Mouse (Mus musculus) heart, embryonic 13.5 days (tissue): ENCODE data around the gene Cacng2. TPM values are rescaled to one million over a fixed set of nuclear protein-coding genes. Genes with fewer than 3 reads are reported as not detected.

Source experiments
- ATAC-seq: fragments of 200-750 bp; cut with Nextera tagmentation; 2 replicates; pipeline ENCODE4 v1.8.0; 2017; ENCODE audit warnings: moderate TSS enrichment; ENCODE audit not compliant: insufficient number of reproducible peaks, low FRiP score, low TSS enrichment; ENCODE audit errors: extremely low read depth
- H3K27ac ChIP-seq: fragments of 300-500 bp; sonication (generic); replicated peaks from 2 replicates; pipeline ENCODE4 v1.5.1; 2015; ENCODE audit warnings: moderate library complexity, mild to moderate bottlenecking, inconsistent platforms
- H3K27me3 ChIP-seq: fragments of 300-500 bp; sonication (generic); replicated peaks from 2 replicates; pipeline ENCODE4 v1.6.1; 2015; ENCODE audit warnings: mild to moderate bottlenecking, inconsistent platforms
- H3K36me3 ChIP-seq: fragments of 300-500 bp; sonication (generic); 2 replicates; pipeline ENCODE4 v1.6.1; 2015; ENCODE audit warnings: mild to moderate bottlenecking, inconsistent platforms
- H3K4me1 ChIP-seq: fragments of 300-500 bp; sonication (generic); 2 replicates; pipeline ENCODE4 v1.6.1; 2015; ENCODE audit warnings: inconsistent platforms
- H3K4me2 ChIP-seq: fragments of 300-500 bp; sonication (generic); 2 replicates; pipeline ENCODE4 v1.6.1; 2015; ENCODE audit warnings: inconsistent platforms, mild to moderate bottlenecking, moderate library complexity
- H3K4me3 ChIP-seq: fragments of 300-500 bp; sonication (generic); 2 replicates; pipeline ENCODE4 v1.5.1; 2015; ENCODE audit warnings: moderate library complexity, mild to moderate bottlenecking, inconsistent platforms
- H3K9ac ChIP-seq: fragments of 300-500 bp; sonication (generic); 2 replicates; pipeline ENCODE4 v1.6.1; 2015; ENCODE audit warnings: inconsistent platforms, mild to moderate bottlenecking, moderate library complexity
- H3K9me3 ChIP-seq: fragments of 300-500 bp; sonication (generic); 2 replicates; pipeline ENCODE4 v1.6.1; 2016; ENCODE audit warnings: inconsistent platforms
- WGBS: fragments of 180-500 bp; shearing (Covaris S2); methylation state at CpG from one replicate; pipeline ENCODE4 v1.1.7; 2015; ENCODE audit warnings: mixed read lengths; 5-methylcytosine and 5-hydroxymethylcytosine counted together
- polyA plus RNA-seq: library from polyadenylated mRNA; unstranded; fragments of >200 nt; fragmentation: Nextera tagmentation; extraction: Ambion mirVana; gene quantifications from 2 replicates; pipeline ENCODE4 v1.2.1, GENCODE M21; 2015

Cacng2 gene
- not detected in 2 replicates for polyA plus RNA-seq

DNA sequence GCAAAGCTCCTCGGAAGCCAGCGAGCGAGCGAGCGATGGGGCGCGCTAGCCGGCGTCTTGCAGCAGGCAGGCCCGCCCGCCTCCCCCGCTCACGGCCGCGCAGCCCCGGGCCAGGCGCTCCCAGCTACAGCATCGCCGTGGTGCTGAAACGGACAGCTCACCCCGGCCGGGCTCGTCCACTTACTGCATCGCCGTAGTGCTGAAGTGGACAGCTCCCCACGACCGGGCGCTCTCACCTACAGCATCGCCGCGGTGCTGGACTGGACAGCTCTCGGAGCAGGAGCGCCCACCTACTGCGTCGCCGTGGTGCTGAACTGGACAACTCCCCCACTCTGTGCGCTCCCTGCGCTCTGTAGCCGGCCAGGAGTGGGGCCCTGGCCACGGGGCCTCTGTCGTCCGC lies at the start of gene Cacng2:
Gene Cacng2, minus strand, starts transcription at position 325 of the 400 bp plus-strand sequence.
- H3K27ac ChIP-seq: no peak within 1 kb of the TSS
- H3K27me3 ChIP-seq: peaks cover 55% of the 10 kb centered on the region
- H3K9ac ChIP-seq: no peak within 1 kb of the TSS
- peak within 1 kb of the TSS; percentile 68 for H3K4me2 ChIP-seq
- H3K9me3 ChIP-seq: no peaks in the 10 kb centered on the region
- peaks cover 4% of the 10 kb centered on the region for H3K4me1 ChIP-seq
- H3K36me3 ChIP-seq: no peaks in the 10 kb centered on the region
- peak within 1 kb of the TSS; percentile 35 for H3K4me3 ChIP-seq
- peak; percentile 90 for ATAC-seq
- 1% methylated on average over 42 of the region's 42 CpGs for WGBS

DNA sequence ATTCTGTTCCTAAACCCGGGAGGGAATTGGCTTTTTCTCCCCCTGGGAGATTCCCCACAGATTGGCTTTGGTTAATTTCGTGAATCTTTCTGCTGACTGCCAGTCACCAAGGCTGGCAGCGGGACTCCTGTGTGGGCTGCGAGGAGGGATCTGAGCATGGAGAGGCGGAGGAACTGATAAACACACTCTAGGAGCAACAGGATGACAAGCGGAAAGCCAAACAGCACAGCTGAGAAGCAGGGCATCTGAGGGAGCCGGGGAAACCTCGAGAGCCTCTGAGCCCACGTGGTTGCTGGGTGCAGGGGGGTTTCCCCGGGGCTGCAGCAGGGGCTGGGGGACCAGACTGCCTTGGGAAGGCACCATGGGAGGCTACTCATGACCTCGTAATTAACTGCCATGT lies 49.7 kb upstream of the Cacng2 start:
- Histone ChIP-seq H3K27me3 (no peaks in the 10 kb centered on the region), H3K4me1 (peaks cover 15% of the 10 kb centered on the region), H3K9ac (peak overlapping the region; percentile 10; the same call in 1 of the 2 replicates), H3K9me3 (no peaks in the 10 kb centered on the region), H3K27ac (no peak overlapping the region), H3K36me3 (peaks cover 16% of the 10 kb centered on the region), H3K4me3 (no peak overlapping the region), H3K4me2 (no peak overlapping the region)
- 61% methylated on average over 11 of the region's 11 CpGs for WGBS
- no peak for ATAC-seq

DNA sequence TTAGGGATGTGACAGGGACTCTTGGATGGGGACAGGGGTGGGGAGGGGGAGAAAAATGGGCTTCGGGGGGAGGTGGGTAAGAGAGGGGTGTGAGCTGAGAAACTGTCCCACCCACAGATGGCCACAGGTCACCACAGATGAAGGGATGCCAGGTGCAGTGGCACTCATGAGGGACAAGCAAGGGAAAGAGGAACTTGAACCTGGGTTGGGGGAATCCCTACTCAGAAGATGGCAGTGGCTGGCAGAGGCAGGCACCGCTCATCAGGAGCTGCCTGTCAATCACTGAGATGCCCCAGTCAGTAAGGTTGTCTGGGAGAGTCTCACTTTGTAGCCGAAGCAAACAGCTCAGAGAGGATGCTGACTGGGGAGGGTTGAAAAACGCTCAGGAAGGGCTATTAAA lies 45.5 kb upstream of the Cacng2 start:
- WGBS: 77% methylated on average over 4 of the region's 4 CpGs
- no peak overlapping the region for H3K9ac ChIP-seq
- ATAC-seq: no peak

DNA sequence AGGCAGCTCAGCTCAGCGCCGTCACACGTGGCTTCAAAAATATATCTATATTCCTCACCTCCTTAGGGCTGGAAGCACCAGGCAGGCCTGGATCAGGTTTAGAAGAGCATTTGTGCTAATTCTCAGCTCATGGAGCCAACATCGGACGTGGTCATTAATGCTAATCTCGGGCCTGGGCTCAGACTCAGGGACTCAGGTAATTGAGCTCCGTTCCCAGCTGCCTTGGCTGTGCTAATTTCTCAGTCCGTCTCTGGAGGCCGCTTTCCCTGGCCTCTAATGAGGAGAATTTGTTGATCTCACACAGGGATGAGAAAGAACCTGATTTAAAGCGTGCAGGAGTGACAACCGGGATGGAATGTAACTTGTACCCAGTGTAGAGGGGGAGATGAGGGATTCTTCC lies 44.6 kb upstream of the Cacng2 start:
- Histone ChIP-seq H3K4me1 (no peaks in the 10 kb centered on the region), H3K27ac (no peak overlapping the region), H3K9ac (no peak overlapping the region), H3K4me2 (no peak overlapping the region), H3K9me3 (no peaks in the 10 kb centered on the region), H3K4me3 (no peak overlapping the region), H3K27me3 (no peaks in the 10 kb centered on the region), H3K36me3 (peaks cover 40% of the 10 kb centered on the region)
- WGBS: 88% methylated on average over 11 of the region's 11 CpGs
- no peak for ATAC-seq

More for the DNA sequence above, 45.5 kb upstream of the Cacng2 start:
- no peak overlapping the region for H3K4me2 ChIP-seq
- no peaks in the 10 kb centered on the region for H3K9me3 ChIP-seq
- H3K4me1 ChIP-seq: no peaks in the 10 kb centered on the region
- H3K36me3 ChIP-seq: peaks cover 40% of the 10 kb centered on the region
- no peak overlapping the region for H3K27ac ChIP-seq
- H3K4me3 ChIP-seq: no peak overlapping the region
- H3K27me3 ChIP-seq: no peaks in the 10 kb centered on the region

DNA sequence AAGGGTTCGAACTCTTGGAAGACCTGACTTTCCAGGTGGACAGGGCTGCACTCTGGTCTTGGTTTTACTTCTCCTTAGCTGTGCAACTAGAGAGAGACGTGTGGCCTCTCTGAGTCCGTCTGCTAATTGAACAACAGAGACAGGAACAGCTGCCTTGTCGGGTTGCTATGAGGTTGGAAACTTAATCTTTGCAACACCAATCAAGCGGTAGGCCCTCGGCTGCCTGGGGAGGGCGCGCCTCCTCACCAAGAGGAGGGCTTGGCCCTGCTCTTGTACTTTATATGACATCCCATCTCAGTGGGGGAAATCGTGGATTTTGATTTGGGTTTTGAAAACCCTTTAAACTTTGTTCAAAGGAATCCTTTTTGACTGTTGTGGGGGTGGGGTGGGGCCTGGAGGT lies 42.1 kb upstream of the Cacng2 start:
- Histone ChIP-seq H3K9ac (no peak overlapping the region), H3K4me1 (no peaks in the 10 kb centered on the region), H3K4me2 (no peak overlapping the region), H3K9me3 (no peaks in the 10 kb centered on the region), H3K27me3 (no peaks in the 10 kb centered on the region), H3K4me3 (no peak overlapping the region), H3K27ac (no peak overlapping the region), H3K36me3 (peaks cover 32% of the 10 kb centered on the region)
- no peak for ATAC-seq
- WGBS: 79% methylated on average over 9 of the region's 9 CpGs

DNA sequence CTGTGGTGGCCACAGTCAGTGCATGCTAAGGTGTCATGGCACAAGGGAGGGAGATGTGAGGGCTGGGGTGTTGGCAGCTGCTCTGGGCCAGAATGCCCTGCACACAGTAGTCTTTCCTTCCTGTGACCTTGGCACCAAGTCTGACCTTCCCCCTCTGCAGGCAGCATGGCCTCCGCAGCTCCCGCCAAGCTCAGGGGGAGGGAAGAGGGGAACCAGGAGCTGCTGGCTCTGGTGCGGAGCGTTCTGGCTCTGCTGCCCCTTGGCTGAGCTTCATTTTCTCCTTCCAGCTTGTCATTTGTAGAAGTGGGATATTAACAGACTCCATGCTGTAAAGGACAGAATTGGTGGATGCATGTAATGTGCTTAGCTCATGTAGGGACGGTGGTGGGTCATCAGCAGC lies 38.5 kb upstream of the Cacng2 start:
- 66% methylated on average over 5 of the region's 5 CpGs for WGBS
- Histone ChIP-seq H3K4me2 (no peak overlapping the region), H3K27me3 (peaks cover 8% of the 10 kb centered on the region), H3K36me3 (peaks cover 12% of the 10 kb centered on the region), H3K4me3 (no peak overlapping the region), H3K4me1 (no peaks in the 10 kb centered on the region), H3K9me3 (no peaks in the 10 kb centered on the region), H3K9ac (no peak overlapping the region), H3K27ac (no peak overlapping the region)
- no peak for ATAC-seq

DNA sequence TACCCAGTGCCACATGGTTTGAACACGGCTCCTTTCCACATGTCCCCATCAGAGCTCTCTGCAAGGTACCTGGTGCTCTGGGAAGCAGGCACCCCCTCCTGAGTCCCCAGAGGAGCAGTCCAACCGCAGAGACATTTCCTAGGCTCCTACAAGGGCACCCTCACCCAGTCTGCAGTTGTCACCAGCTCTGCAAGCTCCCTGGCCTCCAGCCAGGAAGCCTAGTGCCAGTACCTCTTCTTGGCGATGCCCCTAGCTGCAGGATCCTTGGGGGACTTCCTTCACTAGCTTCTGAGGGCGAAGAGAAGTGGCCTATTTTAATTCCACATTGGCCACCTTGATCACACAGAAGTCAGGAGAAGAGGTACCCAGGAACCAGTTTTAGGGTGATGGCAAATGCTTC lies 38.0 kb upstream of the Cacng2 start:
- no peak for ATAC-seq
- Histone ChIP-seq H3K27ac (no peak overlapping the region), H3K27me3 (peaks cover 8% of the 10 kb centered on the region), H3K4me1 (no peaks in the 10 kb centered on the region), H3K4me2 (no peak overlapping the region), H3K9me3 (no peaks in the 10 kb centered on the region), H3K9ac (no peak overlapping the region), H3K36me3 (0 out of 2 replicates have a peak, but pooled peaks cover 7% of the 10 kb centered on the region), H3K4me3 (no peak overlapping the region)
- WGBS: 67% methylated on average over 4 of the region's 4 CpGs

DNA sequence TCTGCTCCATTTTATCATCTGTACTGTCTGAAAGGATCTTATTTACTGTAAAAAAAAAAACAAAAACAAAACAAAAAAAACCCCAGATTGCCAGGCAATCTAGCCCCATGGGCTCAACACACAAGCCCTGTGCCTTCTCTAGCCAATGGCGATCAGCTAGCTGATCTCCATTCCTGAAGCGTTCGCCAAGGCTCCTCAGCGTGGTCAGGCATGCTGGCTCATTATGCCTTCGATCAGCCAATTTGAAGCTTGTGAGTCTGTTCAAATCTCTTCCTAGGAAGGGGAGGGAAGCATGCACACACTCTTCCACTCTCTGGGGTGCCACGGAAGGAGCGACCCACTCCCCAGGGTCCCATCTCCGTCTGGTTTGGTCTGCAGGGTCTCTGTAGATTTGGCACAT lies 37.5 kb upstream of the Cacng2 start:
- Histone ChIP-seq H3K9me3 (no peaks in the 10 kb centered on the region), H3K4me3 (no peak overlapping the region), H3K4me2 (no peak overlapping the region), H3K27me3 (peaks cover 8% of the 10 kb centered on the region), H3K4me1 (no peaks in the 10 kb centered on the region), H3K9ac (no peak overlapping the region), H3K27ac (no peak overlapping the region), H3K36me3 (0 out of 2 replicates have a peak, but pooled peaks cover 2% of the 10 kb centered on the region)
- ATAC-seq: no peak
- 73% methylated on average over 8 of the region's 8 CpGs for WGBS

DNA sequence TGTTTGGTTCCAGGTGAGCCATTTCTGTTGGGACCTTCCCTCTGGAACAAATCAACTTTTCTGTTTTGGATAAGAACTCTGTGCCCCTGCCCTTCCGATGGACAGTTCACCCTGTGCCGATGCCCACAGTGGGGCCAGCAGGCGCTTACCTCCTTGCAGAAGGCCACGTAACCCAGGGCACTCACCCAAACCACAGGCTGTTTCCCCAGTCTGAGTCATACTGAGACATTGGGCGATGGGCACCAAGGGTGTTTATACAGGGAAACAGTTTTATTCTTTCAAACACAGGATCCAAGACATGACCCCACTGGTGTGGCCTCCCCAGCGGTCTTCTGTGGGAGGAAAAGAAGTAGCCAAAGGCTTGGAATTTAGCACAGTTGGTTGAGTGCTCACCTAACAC lies 35.6 kb upstream of the Cacng2 start:
- H3K4me2 ChIP-seq: no peak overlapping the region
- H3K4me3 ChIP-seq: no peak overlapping the region
- peaks cover 8% of the 10 kb centered on the region for H3K27me3 ChIP-seq
- H3K4me1 ChIP-seq: no peaks in the 10 kb centered on the region
- WGBS: 76% methylated on average over 6 of the region's 6 CpGs
- no peak overlapping the region for H3K9ac ChIP-seq
- no peak for ATAC-seq
- H3K9me3 ChIP-seq: no peaks in the 10 kb centered on the region
- no peaks in the 10 kb centered on the region for H3K36me3 ChIP-seq
- H3K27ac ChIP-seq: no peak overlapping the region

DNA sequence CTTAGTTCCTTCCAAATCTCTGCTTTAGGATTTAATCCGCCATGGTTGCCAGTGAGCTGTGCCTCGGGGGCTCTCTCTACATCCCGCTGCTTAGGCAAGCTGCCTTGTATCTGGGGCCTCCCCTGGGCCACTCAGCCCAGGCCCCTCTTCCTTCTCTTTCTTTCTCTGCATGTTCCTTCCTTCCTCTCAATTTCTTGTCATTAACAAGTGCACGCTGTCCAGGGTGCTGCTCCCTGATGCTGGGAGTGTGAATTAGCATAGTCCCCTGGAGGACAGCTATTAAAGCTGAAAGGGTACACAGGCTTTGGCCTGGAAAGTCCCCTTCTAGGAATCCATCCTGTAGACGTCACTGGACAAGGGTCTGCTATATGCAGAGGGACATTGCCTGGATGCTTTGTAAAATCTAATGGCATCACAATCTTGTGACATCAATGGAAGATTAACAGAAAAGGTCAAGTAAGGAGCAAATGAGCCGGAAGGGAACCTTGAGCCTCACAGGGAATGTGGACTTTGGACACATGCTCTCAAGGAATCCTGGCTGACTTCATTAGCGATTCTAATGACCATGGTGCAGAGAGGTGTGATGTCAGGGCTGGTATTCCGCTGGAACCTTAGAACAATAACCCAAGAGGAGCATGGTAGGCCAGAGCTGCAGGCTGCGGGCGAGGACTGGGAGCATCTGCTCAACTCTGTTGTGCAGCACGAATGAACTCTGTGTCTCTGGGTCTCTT lies 33.4 kb upstream of the Cacng2 start:
- Histone ChIP-seq H3K4me3 (no peak overlapping the region), H3K36me3 (no peaks in the 10 kb centered on the region), H3K4me1 (no peaks in the 10 kb centered on the region), H3K4me2 (no peak overlapping the region), H3K27me3 (peaks cover 17% of the 10 kb centered on the region), H3K9ac (no peak overlapping the region), H3K9me3 (no peaks in the 10 kb centered on the region), H3K27ac (no peak overlapping the region)
- ATAC-seq: no peak
- 52% methylated on average over 11 of the region's 11 CpGs for WGBS

DNA sequence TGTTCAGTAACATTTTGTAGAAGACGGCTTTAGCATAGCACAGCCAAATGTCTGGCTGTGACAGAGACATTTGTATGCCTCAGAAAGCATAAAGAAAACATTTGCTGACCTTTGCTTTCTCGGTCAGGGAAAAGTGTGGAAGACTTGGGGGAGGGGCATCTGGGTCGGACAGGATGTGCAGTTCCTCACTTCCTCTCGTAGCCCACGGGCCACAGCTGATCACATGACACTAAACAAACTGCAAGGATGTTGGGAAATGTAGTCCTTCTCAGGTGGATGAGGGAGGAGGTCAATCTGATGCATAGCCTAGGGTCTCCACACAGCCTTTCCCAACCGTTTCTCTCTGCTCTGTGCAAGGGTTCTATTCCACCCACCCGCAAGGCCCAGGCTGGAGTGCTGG lies 28.7 kb upstream of the Cacng2 start:
- Histone ChIP-seq H3K4me1 (no peaks in the 10 kb centered on the region), H3K27me3 (peaks cover 16% of the 10 kb centered on the region; the same call in 1 of the 2 replicates), H3K9ac (no peak overlapping the region), H3K4me2 (no peak overlapping the region), H3K27ac (no peak overlapping the region), H3K4me3 (no peak overlapping the region), H3K36me3 (no peaks in the 10 kb centered on the region), H3K9me3 (no peaks in the 10 kb centered on the region)
- no peak for ATAC-seq
- WGBS: 63% methylated on average over 7 of the region's 7 CpGs

DNA sequence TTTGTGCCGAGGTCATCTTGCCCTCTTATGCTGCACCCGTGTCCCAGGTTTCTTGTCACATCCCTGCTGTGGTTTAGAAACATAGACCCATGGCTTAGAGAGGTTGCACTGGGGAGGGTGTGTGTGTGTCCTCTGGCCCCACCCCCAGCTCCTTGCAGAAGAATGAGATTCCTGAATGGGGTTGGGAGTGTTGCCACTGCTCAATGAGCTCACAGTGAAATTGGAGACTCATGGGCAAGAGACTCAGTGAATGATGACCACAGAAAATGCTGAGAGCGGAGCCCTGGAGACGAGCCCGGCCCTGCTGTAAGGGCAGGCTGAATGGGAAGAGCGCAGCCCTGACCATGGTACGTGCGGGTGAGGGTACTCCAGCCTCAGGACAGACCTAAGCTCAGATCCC lies 20.4 kb upstream of the Cacng2 start:
- H3K36me3 ChIP-seq: no peaks in the 10 kb centered on the region
- no peak overlapping the region for H3K9ac ChIP-seq
- 67% methylated on average over 8 of the region's 8 CpGs for WGBS
- no peak overlapping the region for H3K4me3 ChIP-seq
- no peak overlapping the region for H3K27ac ChIP-seq
- no peak overlapping the region for H3K4me2 ChIP-seq
- H3K27me3 ChIP-seq: peaks cover 7% of the 10 kb centered on the region; the same call in 1 of the 2 replicates
- H3K9me3 ChIP-seq: no peaks in the 10 kb centered on the region
- ATAC-seq: no peak
- H3K4me1 ChIP-seq: no peaks in the 10 kb centered on the region
